Mouse (Mus musculus): ENCODE measurements around the gene 4930518I15Rik. TPM values are rescaled to one million over a fixed set of nuclear protein-coding genes. Genes with fewer than 3 reads are reported as not detected.

Gene 4930518I15Rik
- total and polyA plus RNA-seq, 2 experiments from 2014 or later: 1.00 to 2.1 TPM

DNA sequence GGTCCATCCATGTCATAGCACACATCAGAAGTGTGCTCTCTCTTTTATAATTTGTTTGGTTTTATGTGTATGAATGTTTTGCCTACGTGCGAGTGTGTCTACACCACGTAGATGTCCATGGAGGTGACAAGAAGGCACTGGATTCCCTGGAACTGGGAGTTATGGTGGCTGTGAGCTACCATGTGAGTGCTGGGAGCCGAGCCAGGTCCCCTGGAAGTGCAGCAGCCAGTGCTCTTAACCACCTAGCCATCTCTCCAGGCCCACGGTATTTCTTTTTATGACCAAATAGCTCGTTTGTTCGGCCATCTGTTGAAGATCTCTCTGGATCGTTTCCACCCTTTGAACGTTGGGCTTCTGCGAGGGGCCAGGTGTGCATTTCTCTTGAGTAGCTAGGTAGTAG, 14.4 kb downstream of the 4930518I15Rik start:
- no peaks in the 10 kb centered on the region for H3K27me3 ChIP-seq (ENCODE audit: insufficient read depth, low read length)
- no peaks in the 10 kb centered on the region for H3K4me1 ChIP-seq (ENCODE audit: insufficient read depth)
- H3K4me3 ChIP-seq (ENCODE audit: low read depth, low read length): no peak overlapping the region
- no peaks in the 10 kb centered on the region for H3K36me3 ChIP-seq (ENCODE audit: insufficient read depth)
- H3K4me2 ChIP-seq (ENCODE audit: low read depth): no peak overlapping the region
- no peak overlapping the region for H3K9ac ChIP-seq
- ATAC-seq (no peak), DNase-seq (no peak)
- TF ChIP-seq CTCF (IDR thresholded peaks at IDR 0.05; ENCODE audit: low read depth): no peak
- H3K27ac ChIP-seq (ENCODE audit: low read depth, low read length): no peak overlapping the region
- H3K9me3 ChIP-seq (ENCODE audit: low read length): no peaks in the 10 kb centered on the region
- WGBS: 48% methylated on average over 10 of the region's 10 CpGs

- H3K4me2 ChIP-seq (ENCODE audit: low read depth): peak overlapping the region; percentile 96
- H3K27me3 ChIP-seq (ENCODE audit: insufficient read depth, low read length): no peaks in the 10 kb centered on the region
- H3K36me3 ChIP-seq (ENCODE audit: insufficient read depth): no peaks in the 10 kb centered on the region
- H3K4me3 ChIP-seq (ENCODE audit: low read depth, low read length): no peak overlapping the region
- TF ChIP-seq CTCF (IDR thresholded peaks at IDR 0.05; ENCODE audit: low read depth): no peak
- ATAC-seq (no peak), DNase-seq (no peak)
- peak overlapping the region; percentile 14; the same call in 1 of the 2 replicates for H3K9ac ChIP-seq
- 17% methylated on average over 11 of the region's 11 CpGs for WGBS
- no peak overlapping the region for H3K27ac ChIP-seq (ENCODE audit: low read depth, low read length)
- H3K9me3 ChIP-seq (ENCODE audit: low read length): no peaks in the 10 kb centered on the region
- H3K4me1 ChIP-seq (ENCODE audit: insufficient read depth): no peaks in the 10 kb centered on the region
Measured at GRCm38 (mm10) chr2:156842711-156843110, 15.0 kb downstream of the 4930518I15Rik start.

DNA sequence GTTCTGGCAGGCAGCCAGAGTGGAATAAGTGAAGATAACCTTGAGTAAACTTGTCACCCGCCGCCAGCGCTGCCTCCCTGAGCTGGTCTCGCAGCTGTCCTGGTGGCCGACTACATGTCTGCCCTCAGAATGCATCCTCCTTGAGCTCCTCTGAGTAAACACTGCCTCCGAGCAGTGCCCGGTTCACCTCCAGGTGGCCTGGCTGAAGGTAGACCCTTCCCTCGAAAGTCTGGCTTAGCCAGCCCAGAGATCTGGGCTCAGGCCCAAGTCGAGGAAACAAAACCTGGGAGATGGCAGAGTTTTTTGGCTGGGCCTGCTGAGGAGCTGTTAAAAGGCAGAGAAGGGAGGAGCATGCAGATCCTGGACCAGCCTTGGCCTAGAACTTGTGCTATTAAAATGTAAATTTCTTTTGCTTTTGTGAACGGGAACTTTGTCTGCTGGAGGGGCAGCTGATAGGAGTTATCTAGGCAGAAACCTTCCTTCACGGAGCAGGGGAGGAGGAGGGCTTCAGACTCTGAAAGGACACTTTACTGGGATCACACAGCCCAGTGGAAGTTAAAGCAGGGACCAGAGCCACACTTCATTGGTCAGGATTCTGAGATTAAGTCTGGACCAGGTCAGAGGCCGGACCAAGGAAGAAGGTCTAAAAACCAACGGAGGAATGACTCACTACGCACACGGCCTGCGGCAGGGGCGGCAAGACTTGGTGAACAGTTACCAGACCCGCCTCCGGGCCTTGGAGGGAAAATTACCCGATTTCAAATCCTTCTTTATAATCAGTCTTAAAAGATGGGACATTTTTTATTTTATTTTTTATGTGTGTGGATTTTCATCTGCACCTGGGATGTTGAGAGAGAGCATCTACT, 15.7 kb downstream of the 4930518I15Rik start:
- Histone ChIP-seq H3K27ac (ENCODE audit: low read depth, low read length) (no peak overlapping the region), H3K4me2 (ENCODE audit: low read depth) (peak overlapping the region; percentile 96), H3K9me3 (ENCODE audit: low read length) (no peaks in the 10 kb centered on the region), H3K4me3 (ENCODE audit: low read depth, low read length) (peak overlapping the region; percentile 59), H3K36me3 (ENCODE audit: insufficient read depth) (no peaks in the 10 kb centered on the region), H3K27me3 (ENCODE audit: insufficient read depth, low read length) (no peaks in the 10 kb centered on the region), H3K9ac (no peak overlapping the region), H3K4me1 (ENCODE audit: insufficient read depth) (no peaks in the 10 kb centered on the region)
- 10% methylated on average over 20 of the region's 20 CpGs for whole genome bisulfite sequencing
- 0 out of 2 replicates have a peak, but pooled peaks have one; percentile 2 for TF ChIP-seq CTCF (IDR thresholded peaks at IDR 0.05; ENCODE audit: low read depth)
- ATAC-seq (no peak), DNase-seq (peak; percentile 68)

GRCm38 (mm10) chr2:156841028-156841840, 16.5 kb downstream of the 4930518I15Rik start:
- TF ChIP-seq CTCF (IDR thresholded peaks at IDR 0.05; ENCODE audit: low read depth): no peak
- H3K27ac ChIP-seq (ENCODE audit: low read depth, low read length): peak overlapping the region; percentile 24
- H3K27me3 ChIP-seq (ENCODE audit: insufficient read depth, low read length): no peaks in the 10 kb centered on the region
- no peaks in the 10 kb centered on the region for H3K9me3 ChIP-seq (ENCODE audit: low read length)
- peak; percentile 57 for ATAC-seq
- WGBS: under 1% methylated on average over 40 of the region's 42 CpGs
- peak overlapping the region; percentile 96 for H3K4me2 ChIP-seq (ENCODE audit: low read depth)
- H3K4me3 ChIP-seq (ENCODE audit: low read depth, low read length): peak overlapping the region; percentile 59
- peak overlapping the region; percentile 51 for H3K9ac ChIP-seq
- H3K4me1 ChIP-seq (ENCODE audit: insufficient read depth): no peaks in the 10 kb centered on the region
- DNase-seq: peak; percentile 54
- no peaks in the 10 kb centered on the region for H3K36me3 ChIP-seq (ENCODE audit: insufficient read depth)

DNA sequence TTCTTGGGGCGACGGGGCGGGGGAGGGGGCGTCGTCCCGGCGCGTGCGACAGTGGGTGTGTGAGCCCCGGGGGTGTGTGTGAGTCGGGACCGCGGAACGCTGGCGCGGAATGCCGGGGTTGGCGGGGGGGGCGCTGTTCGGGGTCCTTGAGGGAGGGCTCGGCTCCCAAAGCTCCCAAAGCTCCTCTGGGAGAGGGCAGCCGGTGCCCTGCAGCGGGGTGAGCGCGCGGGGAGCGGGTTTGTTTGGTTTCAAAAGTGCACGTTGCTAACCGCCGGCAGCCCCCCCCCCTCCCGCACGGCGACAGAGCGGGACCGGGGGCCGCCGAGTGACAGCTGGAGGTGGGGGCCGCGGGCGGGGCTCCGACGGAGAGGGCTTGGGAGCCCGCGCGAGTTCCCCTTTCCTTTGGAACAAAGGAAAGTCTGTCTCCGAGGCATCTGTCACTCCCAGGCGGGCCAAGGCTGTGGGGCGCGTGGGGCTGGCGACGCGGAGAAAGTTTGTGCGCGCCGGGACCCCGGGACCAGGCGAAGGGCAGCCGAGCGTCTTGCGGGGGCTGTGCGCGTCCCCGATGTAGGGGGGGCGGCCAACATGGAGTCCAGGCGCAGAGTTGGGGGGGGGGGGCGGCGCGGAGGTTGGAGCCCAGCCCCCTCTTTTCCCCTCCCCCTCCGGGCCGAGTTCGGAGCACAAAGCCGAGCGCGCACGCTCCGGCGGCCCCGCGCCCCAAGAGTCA, 17.3 kb downstream of the 4930518I15Rik start:
- peak overlapping the region; percentile 51 for H3K9ac ChIP-seq
- peak overlapping the region; percentile 59 for H3K4me3 ChIP-seq (ENCODE audit: low read depth, low read length)
- peak overlapping the region; percentile 24 for H3K27ac ChIP-seq (ENCODE audit: low read depth, low read length)
- H3K36me3 ChIP-seq (ENCODE audit: insufficient read depth): no peaks in the 10 kb centered on the region
- H3K9me3 ChIP-seq (ENCODE audit: low read length): no peaks in the 10 kb centered on the region
- no peaks in the 10 kb centered on the region for H3K27me3 ChIP-seq (ENCODE audit: insufficient read depth, low read length)
- ATAC-seq (peak; percentile 35), DNase-seq (no peak)
- H3K4me1 ChIP-seq (ENCODE audit: insufficient read depth): no peaks in the 10 kb centered on the region
- WGBS: 3% methylated on average over 60 of the region's 79 CpGs
- TF ChIP-seq CTCF (IDR thresholded peaks at IDR 0.05; ENCODE audit: low read depth): no peak
- peak overlapping the region; percentile 96 for H3K4me2 ChIP-seq (ENCODE audit: low read depth)

DNA sequence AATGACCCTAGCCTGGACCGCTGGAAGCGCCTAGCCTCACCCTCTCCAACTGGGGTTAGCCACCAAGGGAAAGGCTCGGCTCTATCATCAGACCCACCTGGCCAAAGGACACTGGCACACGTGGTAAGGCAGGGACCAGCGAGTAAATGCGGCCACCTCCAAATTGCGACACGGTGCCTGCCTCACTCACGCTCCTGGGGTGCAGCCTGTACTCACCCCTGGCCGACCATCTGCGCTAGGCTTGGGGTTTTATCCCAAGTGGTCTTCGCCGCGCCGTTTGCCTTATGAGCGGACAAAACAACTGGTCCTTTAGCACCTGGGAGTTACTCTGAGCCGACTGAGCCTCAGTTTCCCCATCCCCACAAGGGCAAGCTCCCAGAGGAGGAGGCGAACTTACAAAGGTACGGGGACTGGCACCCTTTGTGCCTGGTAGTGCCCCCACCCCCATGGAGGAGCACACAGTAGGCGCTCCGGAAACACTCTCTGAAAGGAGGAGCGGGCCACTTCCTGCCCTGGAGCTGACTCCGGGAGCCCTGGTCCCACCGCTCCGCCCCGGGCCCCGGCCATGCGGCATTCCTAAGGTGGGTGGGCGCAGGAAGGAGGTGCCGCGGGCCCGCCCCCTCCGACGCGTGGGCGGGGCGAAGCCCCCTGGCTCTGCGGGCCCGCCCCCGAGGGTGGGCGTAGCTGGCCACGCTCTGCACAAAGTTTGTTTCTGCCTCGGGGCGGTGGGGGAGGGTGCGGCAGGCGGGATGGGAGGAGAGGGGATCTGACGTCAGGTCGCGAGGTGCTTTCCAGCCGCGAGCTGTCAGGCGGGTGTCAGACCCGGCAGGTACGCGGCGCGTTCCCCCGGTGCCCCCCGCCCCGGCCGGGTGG, 18.2 kb downstream of the 4930518I15Rik start, which contains the start of gene Tgif2:
Tgif2 (plus strand) TSS at position 689 of the 873 bp plus-strand sequence.
- ATAC-seq (peak; percentile 75), DNase-seq (peak; percentile 72)
- Histone ChIP-seq H3K9me3 (ENCODE audit: low read length) (no peaks in the 10 kb centered on the region), H3K4me3 (ENCODE audit: low read depth, low read length) (peak within 1 kb of the TSS; percentile 59), H3K27me3 (ENCODE audit: insufficient read depth, low read length) (no peaks in the 10 kb centered on the region), H3K4me1 (ENCODE audit: insufficient read depth) (no peaks in the 10 kb centered on the region), H3K27ac (ENCODE audit: low read depth, low read length) (peak within 1 kb of the TSS; percentile 24), H3K4me2 (ENCODE audit: low read depth) (peak within 1 kb of the TSS; percentile 96), H3K36me3 (ENCODE audit: insufficient read depth) (no peaks in the 10 kb centered on the region), H3K9ac (peak within 1 kb of the TSS; percentile 51)
- WGBS: 4% methylated on average over 54 of the region's 61 CpGs
- no peak for TF ChIP-seq CTCF (IDR thresholded peaks at IDR 0.05; ENCODE audit: low read depth)

Data from forebrain, postnatal 0 days (tissue).